Mouse (Mus musculus): ENCODE measurements around the gene Fam198a. TPM values are rescaled to one million over a fixed set of nuclear protein-coding genes. Genes with fewer than 3 reads are reported as not detected.

Gene Fam198a
- total and polyA plus RNA-seq, 3 experiments: 0.12 to 0.26 TPM; not detected in 1

GRCm38 (mm10) chr9:121982665-121983064, 31.9 kb downstream of the Fam198a start:
- no peak for TF ChIP-seq MXI1 (IDR thresholded peaks at IDR 0.05; ENCODE audit: low read depth, low read length)
- no peak for TF ChIP-seq KAT2A (conservative IDR thresholded peaks at IDR 0.05; ENCODE audit: low read depth, low read length)
- TF ChIP-seq UBTF (IDR thresholded peaks at IDR 0.05; ENCODE audit: borderline replicate concordance, insufficient read depth, low read depth, low read length): no peak
- no peak for TF ChIP-seq USF1 (IDR thresholded peaks at IDR 0.05; ENCODE audit: low read depth, low read length)
- no peak for TF ChIP-seq MYB (IDR thresholded peaks at IDR 0.05; ENCODE audit: low read depth, low read length)
- no peak for TF ChIP-seq POLR2AphosphoS2 (IDR thresholded peaks at IDR 0.05; ENCODE audit: low read length)
- no peak for TF ChIP-seq ZNF384 (IDR thresholded peaks at IDR 0.05; ENCODE audit: low read depth, low read length)
- no peak for TF ChIP-seq ZKSCAN1 (IDR thresholded peaks at IDR 0.05; ENCODE audit: low read depth, low read length)
- TF ChIP-seq ELF1 (IDR thresholded peaks at IDR 0.05; ENCODE audit: low read depth, low read length): no peak
- TF ChIP-seq HCFC1 (IDR thresholded peaks at IDR 0.05; ENCODE audit: low read depth, low read length): no peak
- TF ChIP-seq MYC (IDR thresholded peaks at IDR 0.05; ENCODE audit: low read depth, low read length): no peak
- no peak for TF ChIP-seq ZMIZ1 (IDR thresholded peaks at IDR 0.05; ENCODE audit: low read depth, low read length)
- no peak for TF ChIP-seq NELFE (IDR thresholded peaks at IDR 0.05; ENCODE audit: low read depth, low read length)
- TF ChIP-seq SMC3 (IDR thresholded peaks at IDR 0.05; ENCODE audit: low read depth, low read length): no peak
- TF ChIP-seq TCF12 (IDR thresholded peaks at IDR 0.05; ENCODE audit: low read depth, low read length): no peak
- no peak for TF ChIP-seq MEF2A (IDR thresholded peaks at IDR 0.05; ENCODE audit: extremely low read depth, insufficient replicate concordance, low read depth, low read length, poor library complexity, severe bottlenecking)
- TF ChIP-seq CHD1 (IDR thresholded peaks at IDR 0.05; ENCODE audit: low read depth, low read length): no peak
- TF ChIP-seq POLR2AphosphoS5 (IDR thresholded peaks at IDR 0.05; ENCODE audit: borderline replicate concordance, low read depth, low read length): no peak
- no peak for TF ChIP-seq MAX (IDR thresholded peaks at IDR 0.05; ENCODE audit: low read length)
- Histone ChIP-seq H3K27ac (ENCODE audit: control insufficient read depth, low read depth, low read length) (no peak overlapping the region), H3K9me3 (replicated peaks; ENCODE audit: insufficient read depth, low read length) (no peaks in the 10 kb centered on the region), H3K4me3 (ENCODE audit: control insufficient read depth in 1 of 2, insufficient read depth in 1 of 2, low read depth in 2 of 2, low read length in 2 of 2) (no peak overlapping the region), H3K27me3 (ENCODE audit: control insufficient read depth in 1 of 2, insufficient read depth in 2 of 2, low read length in 2 of 2) (no peaks in the 10 kb centered on the region), H3K36me3 (ENCODE audit: control insufficient read depth in 1 of 2, insufficient read depth in 2 of 2, low read length in 2 of 2) (no peaks in the 10 kb centered on the region), H3K4me1 (ENCODE audit: control insufficient read depth in 1 of 2, insufficient read depth in 2 of 2, low read length in 2 of 2) (no peaks in the 10 kb centered on the region), H3K79me2 (ENCODE audit: control insufficient read depth, insufficient read depth, low read length, poor library complexity) (no peaks in the 10 kb centered on the region), H3K9ac (ENCODE audit: control insufficient read depth, low read depth, low read length, poor library complexity, severe bottlenecking) (no peak overlapping the region)
- DNase-seq (ENCODE audit: low read depth, low spot score): no peak

- Histone ChIP-seq H3K36me3 (ENCODE audit: control insufficient read depth in 1 of 2, insufficient read depth in 2 of 2, low read length in 2 of 2) (no peaks in the 10 kb centered on the region), H3K27me3 (ENCODE audit: control insufficient read depth in 1 of 2, insufficient read depth in 2 of 2, low read length in 2 of 2) (no peaks in the 10 kb centered on the region), H3K9me3 (replicated peaks; ENCODE audit: insufficient read depth, low read length) (no peaks in the 10 kb centered on the region), H3K4me3 (ENCODE audit: control insufficient read depth in 1 of 2, insufficient read depth in 1 of 2, low read depth in 2 of 2, low read length in 2 of 2) (no peak overlapping the region), H3K27ac (ENCODE audit: control insufficient read depth, low read depth, low read length) (no peak overlapping the region), H3K4me1 (ENCODE audit: control insufficient read depth in 1 of 2, insufficient read depth in 2 of 2, low read length in 2 of 2) (no peaks in the 10 kb centered on the region), H3K9ac (ENCODE audit: control insufficient read depth, low read depth, low read length, poor library complexity, severe bottlenecking) (no peak overlapping the region), H3K79me2 (ENCODE audit: control insufficient read depth, insufficient read depth, low read length, poor library complexity) (no peaks in the 10 kb centered on the region)
- peak; percentile 22 for DNase-seq (ENCODE audit: low read depth, low spot score)
- TF ChIP-seq RAD21 (IDR thresholded peaks at IDR 0.05; ENCODE audit: low read depth, low read length) (peak; percentile 6), CTCF (IDR thresholded peaks at IDR 0.05 in 2 of 3, conservative IDR thresholded peaks at IDR 0.05 in 1 of 3; ENCODE audit: control insufficient read depth in 1 of 3, insufficient read depth in 1 of 3, low read depth in 2 of 3, low read length in 3 of 3, poor library complexity in 1 of 3, severe bottlenecking in 1 of 3) (peak; percentile 57 to 78 (median 69)), KAT2A (conservative IDR thresholded peaks at IDR 0.05; ENCODE audit: low read depth, low read length) (no peak), POLR2AphosphoS2 (IDR thresholded peaks at IDR 0.05; ENCODE audit: low read length) (no peak), HCFC1 (IDR thresholded peaks at IDR 0.05; ENCODE audit: low read depth, low read length) (no peak), SMC3 (IDR thresholded peaks at IDR 0.05; ENCODE audit: low read depth, low read length) (peak; percentile 34; the same call in 1 of the 2 replicates)
Measured at GRCm38 (mm10) chr9:121983504-121983903, 32.7 kb downstream of the Fam198a start.

Measured in MEL (cell line).